Mouse (Mus musculus): ENCODE results near the gene Phf3.
A peak's percentile ranks its signal among the peaks of the same experiment; 100 is the strongest.

The Phf3 gene

GRCm38 (mm10) chr1:30819414-30819813 lies 54.3 kb downstream of the Phf3 start:
- DNase-seq (ENCODE audit: low spot score) = no peak

GRCm38 (mm10) chr1:30815609-30816008 lies 58.1 kb downstream of the Phf3 start:
- no peak for DNase-seq (ENCODE audit: low spot score)

- DNase-seq (ENCODE audit: low spot score) = no peak
Measured at GRCm38 (mm10) chr1:30814987-30815386, 58.7 kb downstream of the Phf3 start.

GRCm38 (mm10) chr1:30808101-30808699 lies 65.5 kb downstream of the Phf3 start:
- no peak for DNase-seq (ENCODE audit: low spot score)

GRCm38 (mm10) chr1:30805688-30806285 lies 67.9 kb downstream of the Phf3 start:
- DNase-seq (ENCODE audit: low spot score) = no peak

- DNase-seq (ENCODE audit: low spot score) = no peak
Measured at GRCm38 (mm10) chr1:30804919-30805318, 68.8 kb downstream of the Phf3 start.

GRCm38 (mm10) chr1:30801911-30802310 lies 71.8 kb downstream of the Phf3 start:
- no peak for DNase-seq (ENCODE audit: low spot score)

- DNase-seq (ENCODE audit: low spot score) = no peak
Measured at GRCm38 (mm10) chr1:30799277-30799834, 74.4 kb downstream of the Phf3 start.

GRCm38 (mm10) chr1:30794606-30795005 lies 79.1 kb downstream of the Phf3 start:
- DNase-seq (ENCODE audit: low spot score) = no peak

GRCm38 (mm10) chr1:30793357-30793883 lies 80.3 kb downstream of the Phf3 start:
- no peak for DNase-seq (ENCODE audit: low spot score)

GRCm38 (mm10) chr1:30792935-30793334 lies 80.8 kb downstream of the Phf3 start:
- no peak for DNase-seq (ENCODE audit: low spot score)

GRCm38 (mm10) chr1:30790220-30790619 lies 83.5 kb downstream of the Phf3 start:
- DNase-seq (ENCODE audit: low spot score) = no peak

- no peak for DNase-seq (ENCODE audit: low spot score)
Measured at GRCm38 (mm10) chr1:30789689-30790088, 84.0 kb downstream of the Phf3 start.

- DNase-seq (ENCODE audit: low spot score) = no peak
Measured at GRCm38 (mm10) chr1:30789001-30789400, 84.7 kb downstream of the Phf3 start.

- DNase-seq (ENCODE audit: low spot score) = no peak
Measured at GRCm38 (mm10) chr1:30786583-30786982, 87.1 kb downstream of the Phf3 start.

GRCm38 (mm10) chr1:30783741-30784140 lies 90.0 kb downstream of the Phf3 start:
- DNase-seq (ENCODE audit: low spot score) = no peak

- DNase-seq (ENCODE audit: low spot score) = peak; percentile 38
Measured at GRCm38 (mm10) chr1:30780293-30780692, 93.4 kb downstream of the Phf3 start.

- DNase-seq (ENCODE audit: low spot score) = no peak
Measured at GRCm38 (mm10) chr1:30779562-30779961, 94.2 kb downstream of the Phf3 start.

- DNase-seq (ENCODE audit: low spot score) = peak; percentile 68
Measured at GRCm38 (mm10) chr1:30778374-30779005, 95.2 kb downstream of the Phf3 start.

- no peak for DNase-seq (ENCODE audit: low spot score)
Measured at GRCm38 (mm10) chr1:30776196-30776595, 97.5 kb downstream of the Phf3 start.

- DNase-seq (ENCODE audit: low spot score) = no peak
Measured at GRCm38 (mm10) chr1:30773662-30774061, 100.1 kb downstream of the Phf3 start.

GRCm38 (mm10) chr1:30772851-30773250 lies 100.9 kb downstream of the Phf3 start:
- DNase-seq (ENCODE audit: low spot score) = no peak

- DNase-seq (ENCODE audit: low spot score) = peak; percentile 12
Measured at GRCm38 (mm10) chr1:30771772-30772171, 101.9 kb downstream of the Phf3 start.
